8 mouse cellular contexts compared by ENCODE assay signal in genomic region chr1:131970661-131971520, GRCm38 (mm10). TPM values are rescaled to one million over a fixed set of nuclear protein-coding genes. Genes with fewer than 3 reads are reported as not detected.
A peak's percentile ranks its signal among the peaks of the same experiment; 100 is the strongest.
DNase-seq lines count a peak whose midpoint lies in the region; ATAC-seq and TF ChIP-seq lines count a peak whose summit lies in the region.
"Had no signal": no experiment of that assay in that cellular context is flagged by ENCODE, and none has a peak within 500 bp of the region (broad histone marks: within the 10 kb centered on the region; RNA-seq: fewer than 3 reads in every experiment).

No protein-coding gene starts in this region.

- no peaks in the 10 kb centered on the region for H3K36me3 ChIP-seq in forebrain, embryonic 13.5 days (ENCODE audit: poor library complexity, severe bottlenecking)
- H3K36me3 ChIP-seq in liver, embryonic 14.5 days (replicated peaks; ENCODE audit: control insufficient read depth, insufficient read depth, low read depth): no peaks in the 10 kb centered on the region

- TF ChIP-seq EP300 in liver, embryonic 14.5 days (IDR thresholded peaks at IDR 0.05; ENCODE audit: low read depth): no peak

- H3K4me3 ChIP-seq in forebrain, embryonic 13.5 days: no peak overlapping the region
- H3K4me3 ChIP-seq in liver, embryonic 14.5 days (ENCODE audit: insufficient read depth in 1 of 2, low read depth in 2 of 2, low read length in 2 of 2): no peak overlapping the region
- H3K4me3 ChIP-seq: megakaryocyte, embryonic 14.5 days had no signal

- H3K4me1 ChIP-seq in forebrain, embryonic 13.5 days: peaks cover 41% of the 10 kb centered on the region
- H3K4me1 ChIP-seq in liver, embryonic 14.5 days (replicated peaks; ENCODE audit: control insufficient read depth in 2 of 2, insufficient read depth in 2 of 2, low read length in 1 of 2): peaks cover 0 to 14% of the 10 kb centered on the region in 2 experiments; a peak in 2 of 4 replicates

- 4% methylated on average over 15 of the region's 16 CpGs for WGBS in forebrain, embryonic 13.5 days
- 15% methylated on average over 16 of the region's 16 CpGs for WGBS in liver, embryonic 14.5 days (ENCODE audit: insufficient replicate concordance)

- DNase-seq in lung, postnatal 36 days: peak; percentile 26
- no peak for DNase-seq in lung, postnatal 10 days
- DNase-seq in liver, embryonic 14.5 days (ENCODE audit: low read depth in 3 of 3, low spot score in 3 of 3): no peak
- DNase-seq in thymus, postnatal 4 days: peak; percentile 53
- DNase-seq in adrenal gland, postnatal 4 days (ENCODE audit: low spot score in 2 of 2): no peak
- no peak for DNase-seq in cerebellum, postnatal 4 days (ENCODE audit: low spot score in 2 of 2)

- 0 out of 2 replicates have a peak, but pooled peaks cover under 1% of the 10 kb centered on the region for H3K27me3 ChIP-seq in forebrain, embryonic 13.5 days
- H3K27me3 ChIP-seq in liver, embryonic 14.5 days (ENCODE audit: control insufficient read depth, insufficient read depth, low read length): no peaks in the 10 kb centered on the region

- ATAC-seq in forebrain, embryonic 13.5 days: peak; percentile 73
- no peak for ATAC-seq in liver, embryonic 14.5 days (ENCODE audit: insufficient read depth)

- peak overlapping the region; percentile 81 for H3K27ac ChIP-seq in forebrain, embryonic 13.5 days
- H3K27ac ChIP-seq in liver, embryonic 14.5 days: no peak overlapping the region

- TF ChIP-seq CTCF in liver, embryonic 14.5 days (IDR thresholded peaks at IDR 0.05; ENCODE audit: low read depth): no peak

- peak overlapping the region; percentile 44 for H3K4me2 ChIP-seq in forebrain, embryonic 13.5 days
- peak overlapping the region; percentile 36; the same call in 1 of the 2 replicates for H3K4me2 ChIP-seq in liver, embryonic 14.5 days (ENCODE audit: low read depth)

- H3K9ac ChIP-seq in forebrain, embryonic 13.5 days: peak overlapping the region; percentile 43; the same call in 1 of the 2 replicates
- no peak overlapping the region for H3K9ac ChIP-seq in liver, embryonic 14.5 days (replicated peaks)

- no peaks in the 10 kb centered on the region for H3K9me3 ChIP-seq in forebrain, embryonic 13.5 days (replicated peaks)
- no peaks in the 10 kb centered on the region for H3K9me3 ChIP-seq in liver, embryonic 14.5 days (ENCODE audit: control insufficient read depth, low read length)
- H3K9me3 ChIP-seq: megakaryocyte, embryonic 14.5 days had no signal

RNA-seq across cellular contexts. Expression of gene Slc45a3, which starts 8.1 kb away (rescaled TPM):
- polyA plus RNA-seq in forebrain, embryonic 13.5 days (2015; fragmentation: Nextera tagmentation; extraction: Ambion mirVana): 2.6 and 2.9 TPM in 2 replicates
- 1.9 and 2.4 TPM in 2 replicates for polyA plus RNA-seq in liver, embryonic 14.5 days (2012; rRNA removed)
- 1.8 and 2.5 TPM in 2 replicates for polyA plus RNA-seq in liver, embryonic 14.5 days (2014; fragmentation: Nextera tagmentation; extraction: Ambion mirVana)
- total RNA-seq in adrenal gland, postnatal 4 days (2021): 10 to 100 TPM; 11.6 to 15.1 TPM

RNA-seq across cellular contexts. Expression of gene Elk4, which starts 36.5 kb away (rescaled TPM):
- polyA plus RNA-seq in forebrain, embryonic 13.5 days (2015; fragmentation: Nextera tagmentation; extraction: Ambion mirVana): 13.1 and 13.2 TPM in 2 replicates
- 8.8 and 9.1 TPM in 2 replicates for polyA plus RNA-seq in liver, embryonic 14.5 days (2012; rRNA removed)
- polyA plus RNA-seq in liver, embryonic 14.5 days (2014; fragmentation: Nextera tagmentation; extraction: Ambion mirVana): 8.9 and 12.0 TPM in 2 replicates
- 100 to 1,000 TPM; 130 to 135 TPM for total RNA-seq in adrenal gland, postnatal 4 days (2021)

Comparison
In these comparisons a context has a peak if more than half of its experiments do, and no peak if none do; other contexts are left out.
1. DNase-seq: peak in lung, postnatal 36 days (single experiment) and thymus, postnatal 4 days (single experiment); none in lung, postnatal 10 days (single experiment), liver, embryonic 14.5 days (0 of 3), adrenal gland, postnatal 4 days (0 of 2) and cerebellum, postnatal 4 days (0 of 2).